Mouse (Mus musculus) lung, postnatal 0 days (tissue): ENCODE measurements around the gene Meis2. TPM values are rescaled to one million over a fixed set of nuclear protein-coding genes. Genes with fewer than 3 reads are reported as not detected.
A peak's percentile ranks its signal among the peaks of the same experiment; 100 is the strongest.

ENCODE experiments used
- ATAC-seq: fragments of 200-750 bp; cut with Nextera tagmentation; 2 replicates; pipeline ENCODE4 v1.8.0; 2017; ENCODE audit warnings: moderate library complexity
- DNase-seq: peaks from one replicate; pipeline ENCODE4 v3.0.0-alpha.2; 2016; ENCODE audit warnings: low spot score
- H3K27ac ChIP-seq: fragments of 300-500 bp; sonication (generic); 2 replicates; pipeline ENCODE4 v1.5.1; 2014; ENCODE audit warnings: antibody characterized with exemption, mild to moderate bottlenecking, low read length, mixed read lengths
- H3K27me3 ChIP-seq: fragments of 300-500 bp; sonication (generic); replicated peaks from 2 replicates; pipeline ENCODE4 v1.6.1; 2014; ENCODE audit warnings: low read length, mixed read lengths; ENCODE audit not compliant: insufficient read depth
- H3K36me3 ChIP-seq: fragments of 300-500 bp; sonication (generic); 2 replicates; pipeline ENCODE4 v1.6.1; 2014; ENCODE audit warnings: low read length, mixed read lengths; ENCODE audit not compliant: insufficient read depth
- H3K4me1 ChIP-seq: fragments of 300-500 bp; sonication (generic); 2 replicates; pipeline ENCODE4 v1.6.1; 2014; ENCODE audit warnings: antibody characterized with exemption, low read depth, low read length, mixed read lengths; ENCODE audit not compliant: insufficient read depth
- H3K4me2 ChIP-seq: fragments of 300-500 bp; sonication (generic); replicated peaks from 2 replicates; pipeline ENCODE4 v1.6.1; 2014; ENCODE audit warnings: low read depth, mild to moderate bottlenecking, low read length, moderate library complexity, mixed read lengths
- H3K4me3 ChIP-seq: fragments of 300-500 bp; sonication (generic); 2 replicates; pipeline ENCODE4 v1.5.1; 2014; ENCODE audit warnings: low read depth, low read length
- H3K9ac ChIP-seq: fragments of 300-500 bp; sonication (generic); replicated peaks from 2 replicates; pipeline ENCODE4 v1.6.1; 2014; ENCODE audit warnings: low read depth, mild to moderate bottlenecking
- H3K9me3 ChIP-seq: fragments of 300-500 bp; sonication (generic); 2 replicates; pipeline ENCODE4 v1.6.1; 2016; ENCODE audit warnings: low read length, mixed read lengths
- CTCF ChIP-seq: IDR thresholded peaks from 2 replicates; pipeline ENCODE4 v1.5.1; 2016; ENCODE audit warnings: antibody characterized with exemption, mild to moderate bottlenecking
- EP300 ChIP-seq: IDR thresholded peaks from 2 replicates; pipeline ENCODE4 v1.6.1; 2016; ENCODE audit warnings: antibody characterized with exemption, mild to moderate bottlenecking, control low read depth
- WGBS: fragments of 180-500 bp; shearing (Covaris S2); extraction: QIAGEN DNeasy Blood & Tissue Kit; methylation state at CpG from one replicate; pipeline ENCODE4 v1.1.7; 2014; 5-methylcytosine and 5-hydroxymethylcytosine counted together
- polyA plus RNA-seq: library from polyadenylated mRNA; unstranded; fragments of >200 nt; fragmentation: Nextera tagmentation; extraction: Ambion mirVana; gene quantifications from 2 replicates; pipeline ENCODE4 v1.2.1, GENCODE M21; 2015

Meis2 gene
- polyA plus RNA-seq, 1 experiment from 2014 or later = 12.0 TPM

GRCm38 (mm10) chr2:116001352-116002138 is 64.1 kb downstream of the Meis2 start:
- ATAC-seq = no peak
- no peaks in the 10 kb centered on the region for H3K36me3 ChIP-seq
- WGBS = 39% methylated on average over 6 of the region's 6 CpGs

GRCm38 (mm10) chr2:116000514-116000913 is 65.1 kb downstream of the Meis2 start:
- ATAC-seq (no peak), DNase-seq (no peak)
- Histone ChIP-seq H3K9ac (no peak overlapping the region), H3K4me2 (no peak overlapping the region), H3K36me3 (no peaks in the 10 kb centered on the region), H3K27ac (no peak overlapping the region), H3K27me3 (no peaks in the 10 kb centered on the region), H3K4me3 (no peak overlapping the region), H3K9me3 (no peaks in the 10 kb centered on the region), H3K4me1 (no peaks in the 10 kb centered on the region)
- WGBS = 93% methylated on average over 5 of the region's 5 CpGs
- TF ChIP-seq CTCF (no peak), EP300 (no peak)

More at GRCm38 (mm10) chr2:116001352-116002138, 64.1 kb downstream of the Meis2 start:
- Histone ChIP-seq H3K27ac (no peak overlapping the region), H3K4me3 (no peak overlapping the region), H3K4me1 (no peaks in the 10 kb centered on the region), H3K27me3 (no peaks in the 10 kb centered on the region), H3K9ac (no peak overlapping the region), H3K4me2 (no peak overlapping the region), H3K9me3 (no peaks in the 10 kb centered on the region)
- TF ChIP-seq CTCF (no peak), EP300 (no peak)
- no peak for DNase-seq

- Histone ChIP-seq H3K4me2 (no peak overlapping the region), H3K4me3 (no peak overlapping the region), H3K9ac (no peak overlapping the region), H3K36me3 (no peaks in the 10 kb centered on the region), H3K27me3 (no peaks in the 10 kb centered on the region), H3K4me1 (no peaks in the 10 kb centered on the region), H3K27ac (no peak overlapping the region), H3K9me3 (no peaks in the 10 kb centered on the region)
- 73% methylated on average over 5 of the region's 5 CpGs for WGBS
- TF ChIP-seq EP300 (0 out of 2 replicates have a peak, but pooled peaks have one; percentile 15), CTCF (no peak)
- DNase-seq (peak; percentile 11), ATAC-seq (peak; percentile 69; the same call in 1 of the 2 replicates)
Observed at GRCm38 (mm10) chr2:115998802-115999201, 66.8 kb downstream of the Meis2 start.

GRCm38 (mm10) chr2:115996438-115996837 is 69.2 kb downstream of the Meis2 start:
- TF ChIP-seq CTCF (no peak), EP300 (no peak)
- DNase-seq (no peak), ATAC-seq (no peak)
- no peaks in the 10 kb centered on the region for H3K4me1 ChIP-seq
- 88% methylated on average over 2 of the region's 2 CpGs for WGBS
- H3K9ac ChIP-seq = no peak overlapping the region
- H3K27me3 ChIP-seq = no peaks in the 10 kb centered on the region
- H3K27ac ChIP-seq = no peak overlapping the region
- H3K36me3 ChIP-seq = no peaks in the 10 kb centered on the region
- no peak overlapping the region for H3K4me3 ChIP-seq
- H3K9me3 ChIP-seq = no peaks in the 10 kb centered on the region
- H3K4me2 ChIP-seq = no peak overlapping the region

- DNase-seq (no peak), ATAC-seq (no peak)
- TF ChIP-seq CTCF (no peak), EP300 (no peak)
- no peaks in the 10 kb centered on the region for H3K27me3 ChIP-seq
- H3K4me2 ChIP-seq = no peak overlapping the region
- WGBS = 88% methylated on average over 4 of the region's 4 CpGs
- H3K4me3 ChIP-seq = no peak overlapping the region
- no peaks in the 10 kb centered on the region for H3K9me3 ChIP-seq
- no peak overlapping the region for H3K9ac ChIP-seq
- H3K27ac ChIP-seq = no peak overlapping the region
- H3K36me3 ChIP-seq = no peaks in the 10 kb centered on the region
- H3K4me1 ChIP-seq = no peaks in the 10 kb centered on the region
Observed at GRCm38 (mm10) chr2:115993877-115994276, 71.8 kb downstream of the Meis2 start.

GRCm38 (mm10) chr2:115989249-115989648 is 76.4 kb downstream of the Meis2 start:
- Histone ChIP-seq H3K36me3 (no peaks in the 10 kb centered on the region), H3K27ac (no peak overlapping the region)
- WGBS = 89% methylated on average over 6 of the region's 6 CpGs

More at GRCm38 (mm10) chr2:115989249-115989648, 76.4 kb downstream of the Meis2 start:
- Histone ChIP-seq H3K27me3 (no peaks in the 10 kb centered on the region), H3K9me3 (no peaks in the 10 kb centered on the region), H3K4me3 (no peak overlapping the region), H3K9ac (no peak overlapping the region), H3K4me2 (no peak overlapping the region), H3K4me1 (no peaks in the 10 kb centered on the region)
- no peak for DNase-seq
- TF ChIP-seq EP300 (no peak), CTCF (no peak)
- no peak for ATAC-seq
